In the genomic region with DNA sequence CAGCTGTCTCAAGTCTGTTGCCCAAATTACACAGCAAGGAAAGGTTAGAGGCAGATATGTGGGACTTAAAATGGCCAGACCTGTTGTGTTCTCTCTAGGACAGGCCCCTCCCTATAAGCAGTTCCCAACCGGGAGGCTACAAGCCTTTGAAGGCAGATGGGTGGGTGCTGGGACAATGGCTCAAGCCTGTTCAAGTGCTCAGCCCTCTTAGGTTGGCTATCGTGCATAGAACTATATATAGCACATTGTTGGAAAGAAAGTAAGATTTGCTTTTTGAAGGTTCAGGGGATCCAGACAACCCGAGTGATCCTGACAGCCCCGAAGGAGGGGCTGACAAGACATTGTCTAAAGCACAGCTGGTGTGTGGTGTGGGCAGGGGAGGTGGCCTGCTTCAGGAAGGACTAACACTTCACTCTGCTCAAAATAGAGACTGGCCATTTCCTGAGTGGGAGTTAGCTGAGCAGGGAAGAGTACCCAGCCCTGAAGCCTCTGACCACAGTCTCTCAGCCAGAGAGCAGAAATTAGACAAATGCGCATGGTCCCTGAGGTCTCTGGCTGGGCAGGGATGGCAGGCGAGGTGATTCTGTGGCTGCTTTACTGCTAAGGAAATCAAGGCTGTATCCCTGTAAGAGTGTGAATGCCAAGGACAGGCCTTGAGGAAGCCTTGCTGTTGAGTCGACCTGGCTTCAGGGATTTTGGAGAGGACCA, we compare ENCODE assay signal across 10 mouse cellular contexts. TPM values are rescaled to one million over a fixed set of nuclear protein-coding genes. Genes with fewer than 3 reads are reported as not detected.
DNase-seq lines count a peak whose midpoint lies in the region; ATAC-seq and TF ChIP-seq lines count a peak whose summit lies in the region.
"Had no signal": no experiment of that assay in that cellular context is flagged by ENCODE, and none has a peak within 500 bp of the region (broad histone marks: within the 10 kb centered on the region; RNA-seq: fewer than 3 reads in every experiment).

No protein-coding gene starts in this region.

- 0 out of 2 replicates have a peak overlapping the region, but pooled peaks have one; percentile 2 for H3K9ac ChIP-seq in kidney, embryonic 14.5 days (ENCODE audit: low read depth, low read length)
- H3K9ac ChIP-seq in heart, postnatal 0 days (replicated peaks; ENCODE audit: low read depth, low read length) = 0 out of 2 replicates have a peak overlapping the region, but pooled peaks have one; percentile 12
- H3K9ac ChIP-seq: liver, postnatal 0 days had no signal

- ATAC-seq in kidney, embryonic 14.5 days (ENCODE audit: low FRiP score, low TSS enrichment) = no peak
- ATAC-seq in heart, postnatal 0 days (ENCODE audit: insufficient read depth, low read depth) = peak; percentile 85
- ATAC-seq in activated CD4-positive, CD25-positive, alpha-beta regulatory T cell, adult 4 months = no peak
- ATAC-seq: liver, postnatal 0 days had no signal

- 0 out of 2 replicates have a peak, but pooled peaks cover 8% of the 10 kb centered on the region for H3K4me1 ChIP-seq in kidney, embryonic 14.5 days (ENCODE audit: control insufficient read depth, insufficient read depth, low read length)
- H3K4me1 ChIP-seq in heart, postnatal 0 days (ENCODE audit: control insufficient read depth, insufficient read depth) = peaks cover 22% of the 10 kb centered on the region

- no peak for DNase-seq in kidney, adult 11 months
- DNase-seq in 416B (ENCODE audit: low read depth) = peak; percentile 49
- peak; percentile 61 to 65 for DNase-seq in adrenal gland, postnatal 36 days
- DNase-seq in heart, postnatal 0 days (ENCODE audit: low spot score) = peak; percentile 70
- no peak for DNase-seq in left cerebral cortex, adult 11 months (ENCODE audit: low spot score)
- no peak for DNase-seq in spleen, adult 12 weeks (ENCODE audit: low spot score)
- DNase-seq: cerebellum, adult 9-10 months; liver, postnatal 0 days had no signal

- no peaks in the 10 kb centered on the region for H3K27me3 ChIP-seq in kidney, embryonic 14.5 days (ENCODE audit: control insufficient read depth, insufficient read depth, low read length)
- no peaks in the 10 kb centered on the region for H3K27me3 ChIP-seq in heart, postnatal 0 days (ENCODE audit: control insufficient read depth, insufficient read depth, low read length)

- H3K27ac ChIP-seq in kidney, embryonic 14.5 days (ENCODE audit: low read depth, low read length) = peak overlapping the region; percentile 37; the same call in 1 of the 2 replicates
- H3K27ac ChIP-seq in heart, postnatal 0 days (ENCODE audit: low read depth) = peak overlapping the region; percentile 79

- H3K36me3 ChIP-seq in kidney, embryonic 14.5 days (ENCODE audit: control insufficient read depth, insufficient read depth, low read length) = no peaks in the 10 kb centered on the region
- no peaks in the 10 kb centered on the region for H3K36me3 ChIP-seq in heart, postnatal 0 days (replicated peaks; ENCODE audit: control insufficient read depth, insufficient read depth, low read length)

- no peak for TF ChIP-seq EP300 in heart, postnatal 0 days (IDR thresholded peaks at IDR 0.05; ENCODE audit: low read depth)

- TF ChIP-seq CTCF in heart, postnatal 0 days (IDR thresholded peaks at IDR 0.05; ENCODE audit: low read depth) = no peak

- H3K9me3 ChIP-seq in kidney, embryonic 14.5 days (ENCODE audit: control insufficient read depth, low read length) = no peaks in the 10 kb centered on the region
- H3K9me3 ChIP-seq in heart, postnatal 0 days (replicated peaks; ENCODE audit: control insufficient read depth, low read length) = no peaks in the 10 kb centered on the region

- no peak overlapping the region for H3K4me3 ChIP-seq in kidney, embryonic 14.5 days (ENCODE audit: low read length)
- no peak overlapping the region for H3K4me3 ChIP-seq in heart, postnatal 0 days (ENCODE audit: low read depth, low read length)

- 59% methylated on average over 7 of the region's 7 CpGs for WGBS in kidney, embryonic 14.5 days
- WGBS in heart, postnatal 0 days = 15% methylated on average over 7 of the region's 7 CpGs

- H3K4me2 ChIP-seq in kidney, embryonic 14.5 days (replicated peaks; ENCODE audit: low read depth, low read length) = no peak overlapping the region
- 0 out of 2 replicates have a peak overlapping the region, but pooled peaks have one; percentile 3 for H3K4me2 ChIP-seq in heart, postnatal 0 days (ENCODE audit: low read depth, low read length)

RNA-seq across cellular contexts. Expression of gene Smad5, which starts 40.7 kb away (rescaled TPM):
- 32.9 and 62.2 TPM in 2 replicates for polyA plus RNA-seq in kidney, embryonic 14.5 days (2014; fragmentation: Nextera tagmentation; extraction: Ambion mirVana)
- 10 to 100 TPM; 57.2 to 59.9 TPM for total RNA-seq in adrenal gland, postnatal 36 days (2021)
- 29.2 and 36.9 TPM in 2 replicates for total RNA-seq in heart, postnatal 0 days (2014; rRNA removed; ENCODE audit: low replicate concordance)
- 10.1 and 12.0 TPM in 2 replicates for polyA plus RNA-seq in heart, postnatal 0 days (2015; fragmentation: Nextera tagmentation; extraction: Ambion mirVana)
- polyA plus RNA-seq in activated CD4-positive, CD25-positive, alpha-beta regulatory T cell, adult 4 months (2017; shearing (Covaris generic)) = 10 to 100 TPM in 1 of 2 experiments, 1 to 10 TPM in 1; 9.0 to 11.7 TPM

RNA-seq across cellular contexts. Expression of gene Tgfbi, which starts 52.7 kb away (rescaled TPM):
- polyA plus RNA-seq in kidney, embryonic 14.5 days (2014; fragmentation: Nextera tagmentation; extraction: Ambion mirVana) = 76.2 and 105 TPM in 2 replicates
- 10 to 100 TPM; 33.1 to 50.2 TPM for total RNA-seq in adrenal gland, postnatal 36 days (2021)
- total RNA-seq in heart, postnatal 0 days (2014; rRNA removed; ENCODE audit: low replicate concordance) = 31.3 and 43.1 TPM in 2 replicates
- polyA plus RNA-seq in heart, postnatal 0 days (2015; fragmentation: Nextera tagmentation; extraction: Ambion mirVana) = 23.1 and 24.3 TPM in 2 replicates
- under 1 TPM; 0.28 to 0.44 TPM for polyA plus RNA-seq in activated CD4-positive, CD25-positive, alpha-beta regulatory T cell, adult 4 months (2017; shearing (Covaris generic))

Comparison
In these comparisons a context has a peak if more than half of its experiments do, and no peak if none do; other contexts are left out.
1. DNase-seq: peak in 416B (single experiment), adrenal gland, postnatal 36 days (2 of 2) and heart, postnatal 0 days (single experiment); none in kidney, adult 11 months (single experiment), left cerebral cortex, adult 11 months (single experiment) and spleen, adult 12 weeks (single experiment).
2. RNA of gene Tgfbi, which starts 52.7 kb away (polyA plus RNA-seq): 76.2 to 105 TPM in kidney, embryonic 14.5 days and 23.1 to 24.3 TPM in heart, postnatal 0 days; 0.28 to 0.44 TPM in activated CD4-positive, CD25-positive, alpha-beta regulatory T cell, adult 4 months; every median in the first group is over 10 times any median in the second.